Mouse (Mus musculus): Measurements from ENCODE around the gene Tha1. TPM values are rescaled to one million over a fixed set of nuclear protein-coding genes. Genes with fewer than 3 reads are reported as not detected.

The Tha1 gene
- polyA plus RNA-seq, 1 experiment from 2014 or later = 1.9 TPM

- Histone ChIP-seq H3K4me1 (replicated peaks) (peaks cover 89% of the 10 kb centered on the region), H3K27ac (peak overlapping the region; percentile 95), H3K4me2 (peak overlapping the region; percentile 96), H3K9ac (peak overlapping the region; percentile 97), H3K9me3 (replicated peaks) (no peaks in the 10 kb centered on the region), H3K36me3 (peaks cover 51% of the 10 kb centered on the region), H3K27me3 (no peaks in the 10 kb centered on the region), H3K4me3 (replicated peaks) (peak overlapping the region; percentile 86)
- ATAC-seq (ENCODE audit: low read depth) (peak; percentile 57), DNase-seq (peak; percentile 75)
- WGBS (ENCODE audit: insufficient replicate concordance) = 15% methylated on average over 23 of the region's 23 CpGs
These were observed 49.0 kb downstream of the Tha1 start for GRCm38 (mm10) chr11:117824060-117824969.

- Histone ChIP-seq H3K4me3 (replicated peaks) (peak overlapping the region; percentile 86), H3K36me3 (peaks cover 60% of the 10 kb centered on the region), H3K4me2 (peak overlapping the region; percentile 96), H3K27ac (peak overlapping the region; percentile 74; the same call in 1 of the 2 replicates), H3K9ac (peak overlapping the region; percentile 97), H3K9me3 (replicated peaks) (no peaks in the 10 kb centered on the region), H3K4me1 (replicated peaks) (peaks cover 85% of the 10 kb centered on the region), H3K27me3 (no peaks in the 10 kb centered on the region)
- ATAC-seq (ENCODE audit: low read depth) (no peak), DNase-seq (no peak)
- 85% methylated on average over 6 of the region's 6 CpGs for WGBS (ENCODE audit: insufficient replicate concordance)
These were observed 49.9 kb downstream of the Tha1 start for GRCm38 (mm10) chr11:117823411-117823810.

- Histone ChIP-seq H3K9me3 (replicated peaks) (no peaks in the 10 kb centered on the region), H3K9ac (peak overlapping the region; percentile 97; the same call in 1 of the 2 replicates), H3K4me3 (replicated peaks) (peak overlapping the region; percentile 86; the same call in 1 of the 2 replicates), H3K4me1 (replicated peaks) (peaks cover 84% of the 10 kb centered on the region), H3K27me3 (no peaks in the 10 kb centered on the region), H3K36me3 (peaks cover 66% of the 10 kb centered on the region), H3K4me2 (peak overlapping the region; percentile 96), H3K27ac (peak overlapping the region; percentile 18; the same call in 1 of the 2 replicates)
- no peak for ATAC-seq (ENCODE audit: low read depth)
- 87% methylated on average over 7 of the region's 7 CpGs for WGBS (ENCODE audit: insufficient replicate concordance)
- no peak for DNase-seq
These were observed 50.5 kb downstream of the Tha1 start for GRCm38 (mm10) chr11:117822728-117823241.

- H3K9ac ChIP-seq = no peak overlapping the region; the same call in 1 of the 2 replicates
- ATAC-seq (ENCODE audit: low read depth) (no peak), DNase-seq (no peak)
- peaks cover 75% of the 10 kb centered on the region for H3K36me3 ChIP-seq
- H3K4me1 ChIP-seq (replicated peaks) = peaks cover 82% of the 10 kb centered on the region
- H3K27ac ChIP-seq = no peak overlapping the region
- no peak overlapping the region for H3K4me3 ChIP-seq (replicated peaks)
- WGBS (ENCODE audit: insufficient replicate concordance) = 88% methylated on average over 9 of the region's 9 CpGs
- H3K9me3 ChIP-seq (replicated peaks) = no peaks in the 10 kb centered on the region
- H3K27me3 ChIP-seq = no peaks in the 10 kb centered on the region
- peak overlapping the region; percentile 13; the same call in 1 of the 2 replicates for H3K4me2 ChIP-seq
These were observed 51.4 kb downstream of the Tha1 start for GRCm38 (mm10) chr11:117821868-117822267.

- no peak for DNase-seq
- H3K27ac ChIP-seq = no peak overlapping the region
- 89% methylated on average over 7 of the region's 7 CpGs for WGBS (ENCODE audit: insufficient replicate concordance)
- H3K27me3 ChIP-seq = no peaks in the 10 kb centered on the region
- H3K36me3 ChIP-seq = peaks cover 92% of the 10 kb centered on the region
- no peak overlapping the region for H3K4me2 ChIP-seq
- no peak overlapping the region for H3K9ac ChIP-seq
- ATAC-seq (ENCODE audit: low read depth) = no peak
- H3K4me3 ChIP-seq (replicated peaks) = no peak overlapping the region
- H3K9me3 ChIP-seq (replicated peaks) = no peaks in the 10 kb centered on the region
- H3K4me1 ChIP-seq (replicated peaks) = peaks cover 81% of the 10 kb centered on the region
These were observed 53.1 kb downstream of the Tha1 start for GRCm38 (mm10) chr11:117820173-117820572.

GRCm38 (mm10) chr11:117819095-117819494, 54.2 kb downstream of the Tha1 start:
- 83% methylated on average over 8 of the region's 8 CpGs for WGBS (ENCODE audit: insufficient replicate concordance)
- no peaks in the 10 kb centered on the region for H3K9me3 ChIP-seq (replicated peaks)
- peaks cover 84% of the 10 kb centered on the region for H3K4me1 ChIP-seq (replicated peaks)
- no peak overlapping the region for H3K4me2 ChIP-seq
- H3K27ac ChIP-seq = no peak overlapping the region
- DNase-seq (no peak), ATAC-seq (ENCODE audit: low read depth) (no peak)
- no peak overlapping the region for H3K4me3 ChIP-seq (replicated peaks)
- H3K9ac ChIP-seq = no peak overlapping the region
- H3K36me3 ChIP-seq = peaks cover 100% of the 10 kb centered on the region
- H3K27me3 ChIP-seq = no peaks in the 10 kb centered on the region

Other genes starting within 250 kb of the Tha1 start
- gene Tnrc6c, start 219.2 kb downstream of the Tha1 start, polyA plus RNA-seq (2015; fragmentation: Nextera tagmentation; extraction: Ambion mirVana) = 2.8 and 2.9 TPM in 2 replicates
- 16.0 and 16.2 TPM in 2 replicates for gene Tmc8, start 91.4 kb downstream of the Tha1 start, polyA plus RNA-seq (2015; fragmentation: Nextera tagmentation; extraction: Ambion mirVana)
- gene Tmc6, start 91.3 kb downstream of the Tha1 start, polyA plus RNA-seq (2015; fragmentation: Nextera tagmentation; extraction: Ambion mirVana) = 53.0 and 53.7 TPM in 2 replicates
- gene 6030468B19Rik, start 75.8 kb downstream of the Tha1 start, polyA plus RNA-seq (2015; fragmentation: Nextera tagmentation; extraction: Ambion mirVana) = 78.8 and 85.7 TPM in 2 replicates
- gene Gm20708, start 63.8 kb downstream of the Tha1 start, polyA plus RNA-seq (2015; fragmentation: Nextera tagmentation; extraction: Ambion mirVana) = 0.30 TPM in 1 of 2 replicates, not detected in the other
- 50.5 and 55.3 TPM in 2 replicates for gene Syngr2, start 63.8 kb downstream of the Tha1 start, polyA plus RNA-seq (2015; fragmentation: Nextera tagmentation; extraction: Ambion mirVana)
- gene Afmid, start 47.6 kb downstream of the Tha1 start, polyA plus RNA-seq (2015; fragmentation: Nextera tagmentation; extraction: Ambion mirVana) = 7.8 and 8.8 TPM in 2 replicates
- 150 TPM in 2 replicates for gene Tk1, start 47.4 kb downstream of the Tha1 start, polyA plus RNA-seq (2015; fragmentation: Nextera tagmentation; extraction: Ambion mirVana)
- 407 and 437 TPM in 2 replicates for gene Birc5, start 24.2 kb downstream of the Tha1 start, polyA plus RNA-seq (2015; fragmentation: Nextera tagmentation; extraction: Ambion mirVana)
- gene Tmem235, start 12.7 kb downstream of the Tha1 start, polyA plus RNA-seq (2015; fragmentation: Nextera tagmentation; extraction: Ambion mirVana) = not detected in 2 replicates
- gene Socs3, start 96.6 kb upstream of the Tha1 start, polyA plus RNA-seq (2015; fragmentation: Nextera tagmentation; extraction: Ambion mirVana) = 6.7 and 6.9 TPM in 2 replicates
- gene Pgs1, start 112.8 kb upstream of the Tha1 start, polyA plus RNA-seq (2015; fragmentation: Nextera tagmentation; extraction: Ambion mirVana) = 18.1 and 19.4 TPM in 2 replicates